Comparison of ENCODE assay signal across 18 mouse cellular contexts in genomic region chr3:109463684-109464083, GRCm38 (mm10).
"Had no signal": no experiment of that assay in that cellular context is flagged by ENCODE, and none has a peak within 500 bp of the region (broad histone marks: within the 10 kb centered on the region; RNA-seq: fewer than 3 reads in every experiment).

No protein-coding gene starts in this region.

- H3K4me2 ChIP-seq: liver, embryonic 12.5 days; lung, embryonic 14.5 days; midbrain, embryonic 12.5 days; midbrain, embryonic 15.5 days; neural tube, embryonic 13.5 days; neural tube, embryonic 15.5 days had no signal

- H3K27me3 ChIP-seq: liver, embryonic 12.5 days; midbrain, embryonic 12.5 days; midbrain, embryonic 15.5 days; neural tube, embryonic 13.5 days; neural tube, embryonic 15.5 days had no signal

- H3K27ac ChIP-seq: liver, embryonic 12.5 days; liver, embryonic 14.5 days; midbrain, embryonic 12.5 days; midbrain, embryonic 15.5 days; neural tube, embryonic 13.5 days; neural tube, embryonic 15.5 days had no signal

- H3K36me3 ChIP-seq: liver, embryonic 12.5 days; midbrain, embryonic 12.5 days; midbrain, embryonic 15.5 days; neural tube, embryonic 13.5 days; neural tube, embryonic 15.5 days had no signal

- H3K4me3 ChIP-seq: liver, embryonic 12.5 days; midbrain, embryonic 12.5 days; midbrain, embryonic 15.5 days; myocyte; neural tube, embryonic 13.5 days; neural tube, embryonic 15.5 days had no signal

- DNase-seq: lung, embryonic 14.5 days; lung, postnatal 10 days; lung, postnatal 36 days; retina, postnatal 1 day; right cerebral cortex, adult 18-20 months; right cerebral cortex, postnatal 25 days; right cerebral cortex, postnatal 4 days; spleen, adult 18-20 months; thymus, adult 18-20 months; thymus, postnatal 14 days; thymus, postnatal 36 days had no signal

- H3K9ac ChIP-seq: liver, embryonic 12.5 days; liver, embryonic 14.5 days; lung, embryonic 14.5 days; midbrain, embryonic 12.5 days; midbrain, embryonic 15.5 days; neural tube, embryonic 13.5 days; neural tube, embryonic 15.5 days had no signal

- H3K4me1 ChIP-seq: liver, embryonic 12.5 days; midbrain, embryonic 12.5 days; midbrain, embryonic 15.5 days; neural tube, embryonic 13.5 days; neural tube, embryonic 15.5 days had no signal

- H3K9me3 ChIP-seq: liver, embryonic 12.5 days; midbrain, embryonic 12.5 days; midbrain, embryonic 15.5 days; neural tube, embryonic 13.5 days; neural tube, embryonic 15.5 days had no signal

- ATAC-seq: liver, embryonic 12.5 days; midbrain, embryonic 15.5 days had no signal
